Mouse (Mus musculus): ENCODE results near the gene Pak2.
"Not testable (repeated sequence)": the region's sequence is repeated elsewhere in the genome, so short reads cannot be mapped to it uniquely, and the experiment has no call there.

Pak2 gene

GRCm38 (mm10) chr16:32091466-32091865 is 12.3 kb upstream of the Pak2 start:
- DNase-seq (ENCODE audit: low read depth): no peak

- DNase-seq (ENCODE audit: low read depth): no peak
Measured at GRCm38 (mm10) chr16:32087629-32088443, 8.7 kb upstream of the Pak2 start.

GRCm38 (mm10) chr16:32078408-32078990 is 643 bp downstream of the Pak2 start:
- DNase-seq (ENCODE audit: low read depth): no peak

GRCm38 (mm10) chr16:32077648-32078407 is 1.3 kb downstream of the Pak2 start:
- no peak for DNase-seq (ENCODE audit: low read depth)

GRCm38 (mm10) chr16:32076406-32076805 is 2.7 kb downstream of the Pak2 start:
- no peak for DNase-seq (ENCODE audit: low read depth)

- no peak for DNase-seq (ENCODE audit: low read depth)
Measured at GRCm38 (mm10) chr16:32075762-32076161, 3.4 kb downstream of the Pak2 start.

- not testable (repeated sequence) for DNase-seq (ENCODE audit: low read depth)
Measured at GRCm38 (mm10) chr16:32070070-32070469, 9.1 kb downstream of the Pak2 start.

GRCm38 (mm10) chr16:32068389-32069300 is 10.5 kb downstream of the Pak2 start:
- no peak for DNase-seq (ENCODE audit: low read depth)

- DNase-seq (ENCODE audit: low read depth): no peak
Measured at GRCm38 (mm10) chr16:32066899-32067298, 12.2 kb downstream of the Pak2 start.

GRCm38 (mm10) chr16:32063900-32064299 is 15.2 kb downstream of the Pak2 start:
- no peak for DNase-seq (ENCODE audit: low read depth)

- no peak for DNase-seq (ENCODE audit: low read depth)
Measured at GRCm38 (mm10) chr16:32062226-32062625, 16.9 kb downstream of the Pak2 start.

GRCm38 (mm10) chr16:32059840-32060523 is 19.2 kb downstream of the Pak2 start:
- no peak for DNase-seq (ENCODE audit: low read depth)

- no peak for DNase-seq (ENCODE audit: low read depth)
Measured at GRCm38 (mm10) chr16:32058817-32059216, 20.3 kb downstream of the Pak2 start.

GRCm38 (mm10) chr16:32042367-32042766 is 36.8 kb downstream of the Pak2 start:
- no peak for DNase-seq (ENCODE audit: low read depth)

- no peak for DNase-seq (ENCODE audit: low read depth)
Measured at GRCm38 (mm10) chr16:32019678-32020077, 59.5 kb downstream of the Pak2 start.

GRCm38 (mm10) chr16:32010330-32010729 is 68.8 kb downstream of the Pak2 start:
- no peak for DNase-seq (ENCODE audit: low read depth)

GRCm38 (mm10) chr16:32009913-32010312 is 69.2 kb downstream of the Pak2 start:
- DNase-seq (ENCODE audit: low read depth): no peak

- DNase-seq (ENCODE audit: low read depth): no peak
Measured at GRCm38 (mm10) chr16:32008529-32009293, 70.4 kb downstream of the Pak2 start.

- no peak for DNase-seq (ENCODE audit: low read depth)
Measured at GRCm38 (mm10) chr16:32004731-32005130, 74.4 kb downstream of the Pak2 start.

Data from fibroblast of lung, adult 2 months (primary cell).